In genomic region chr14:100618793-100619655, GRCm38 (mm10) we compare ENCODE assay signal across 12 mouse cellular contexts.
DNase-seq lines count a peak whose midpoint lies in the region; ATAC-seq and TF ChIP-seq lines count a peak whose summit lies in the region.
"Had no signal": no experiment of that assay in that cellular context is flagged by ENCODE, and none has a peak within 500 bp of the region (broad histone marks: within the 10 kb centered on the region; RNA-seq: fewer than 3 reads in every experiment).

No protein-coding gene starts in this region.

- H3K9ac ChIP-seq in limb, embryonic 14.5 days (ENCODE audit: low read depth, low read length, severe bottlenecking), result no peak overlapping the region
- H3K9ac ChIP-seq: lung, embryonic 15.5 days had no signal

- WGBS in limb, embryonic 14.5 days, result 20% methylated on average over 12 of the region's 12 CpGs

- peak; percentile 27 for DNase-seq in embryo, embryonic 10.5 days (ENCODE audit: low spot score)
- DNase-seq in embryo, embryonic 10 days (ENCODE audit: low spot score), result no peak
- peak; percentile 88 for DNase-seq in brain, embryonic 14.5 days (ENCODE audit: low read depth)
- DNase-seq in forelimb bud, embryonic 11.5 days (ENCODE audit: low read depth, low spot score), result peak; percentile 47
- DNase-seq in limb, embryonic 14.5 days (ENCODE audit: low spot score), result peak; percentile 21
- DNase-seq in adrenal gland, adult 18-20 months (ENCODE audit: low spot score in 2 of 2), result no peak
- DNase-seq in left cerebral cortex, adult 11 months (ENCODE audit: low spot score), result no peak
- no peak for DNase-seq in urinary bladder, postnatal 14 days (ENCODE audit: low spot score)
- DNase-seq: cerebellum, adult 11 months; kidney, postnatal 14 days had no signal

- no peak overlapping the region for H3K4me3 ChIP-seq in limb, embryonic 14.5 days (replicated peaks; ENCODE audit: low read length)
- H3K4me3 ChIP-seq: erythroblast, embryonic 14.5 days; lung, embryonic 15.5 days had no signal

- no peaks in the 10 kb centered on the region for H3K9me3 ChIP-seq in limb, embryonic 14.5 days (ENCODE audit: control insufficient read depth, low read length)
- H3K9me3 ChIP-seq: lung, embryonic 15.5 days had no signal

- H3K27ac ChIP-seq in limb, embryonic 14.5 days (replicated peaks; ENCODE audit: low read depth, low read length), result no peak overlapping the region
- H3K27ac ChIP-seq: lung, embryonic 15.5 days had no signal

- TF ChIP-seq POLR2A in brain, embryonic 14.5 days (IDR thresholded peaks at IDR 0.05; ENCODE audit: borderline replicate concordance, extremely low read depth, insufficient read depth, insufficient read length, poor library complexity, severe bottlenecking), result no peak
- TF ChIP-seq POLR2A in limb, embryonic 14.5 days (IDR thresholded peaks at IDR 0.05; ENCODE audit: borderline replicate concordance, extremely low read depth, insufficient read depth, insufficient read length), result no peak

- no peak for ATAC-seq in limb, embryonic 14.5 days (ENCODE audit: low FRiP score, low read depth)

- no peaks in the 10 kb centered on the region for H3K27me3 ChIP-seq in limb, embryonic 14.5 days (ENCODE audit: control insufficient read depth, insufficient read depth, low read length)
- H3K27me3 ChIP-seq: lung, embryonic 15.5 days had no signal

- H3K4me1 ChIP-seq in limb, embryonic 14.5 days (ENCODE audit: control insufficient read depth, insufficient read depth, low read length), result peaks cover 9% of the 10 kb centered on the region
- H3K4me1 ChIP-seq: lung, embryonic 15.5 days had no signal

- H3K36me3 ChIP-seq in limb, embryonic 14.5 days (ENCODE audit: control insufficient read depth, insufficient read depth, low read length), result no peaks in the 10 kb centered on the region
- H3K36me3 ChIP-seq: lung, embryonic 15.5 days had no signal

- H3K4me2 ChIP-seq in limb, embryonic 14.5 days (replicated peaks; ENCODE audit: low read depth, low read length, severe bottlenecking), result no peak overlapping the region
- H3K4me2 ChIP-seq: lung, embryonic 15.5 days had no signal

- no peak for TF ChIP-seq CTCF in brain, embryonic 14.5 days (IDR thresholded peaks at IDR 0.05; ENCODE audit: borderline replicate concordance, extremely low read depth, insufficient read depth, insufficient read length)

Comparison
In these comparisons a context has a peak if more than half of its experiments do, and no peak if none do; other contexts are left out.
1. DNase-seq: peak in embryo, embryonic 10.5 days (single experiment), brain, embryonic 14.5 days (single experiment), forelimb bud, embryonic 11.5 days (single experiment) and limb, embryonic 14.5 days (single experiment); none in embryo, embryonic 10 days (single experiment), adrenal gland, adult 18-20 months (0 of 2), left cerebral cortex, adult 11 months (single experiment) and urinary bladder, postnatal 14 days (single experiment).